Mouse (Mus musculus) heart, adult 2 months (tissue): ENCODE measurements around the gene Sash1. TPM values are rescaled to one million over a fixed set of nuclear protein-coding genes. Genes with fewer than 3 reads are reported as not detected.

Experiments
- DNase-seq, 2 experiments: peaks; one replicate each; pipeline ENCODE4 v3.0.0; 2021
- H3K27ac ChIP-seq: fragments of 200-600 bp; 2 replicates; pipeline ENCODE4 v1.8.1; 2022
- H3K27me3 ChIP-seq: fragments of 200-500 bp; 2 replicates; pipeline ENCODE4 v1.6.1; 2012; ENCODE audit warnings: mild to moderate bottlenecking, low read length, inconsistent platforms, mixed read lengths; ENCODE audit not compliant: control insufficient read depth, insufficient read depth
- H3K36me3 ChIP-seq: fragments of 200-500 bp; 2 replicates; pipeline ENCODE4 v1.6.1; 2012; ENCODE audit warnings: low read length, inconsistent platforms; ENCODE audit not compliant: control insufficient read depth, insufficient read depth
- H3K4me1 ChIP-seq: fragments of 200-500 bp; 2 replicates; pipeline ENCODE4 v1.6.1; 2011; ENCODE audit warnings: low read length; ENCODE audit not compliant: control insufficient read depth, insufficient read depth
- H3K4me3 ChIP-seq: fragments of 200-600 bp; 2 replicates; pipeline ENCODE4 v1.8.1; 2022
- H3K79me2 ChIP-seq: fragments of 200-500 bp; replicated peaks from 2 replicates; pipeline ENCODE4 v1.6.1; 2012; ENCODE audit warnings: mild to moderate bottlenecking, inconsistent platforms, low read length, moderate library complexity, mixed read lengths; ENCODE audit not compliant: control insufficient read depth, insufficient read depth
- H3K9ac ChIP-seq: fragments of 200-500 bp; 2 replicates; pipeline ENCODE4 v1.6.1; 2012; ENCODE audit warnings: low read depth, mild to moderate bottlenecking, control low read depth, inconsistent platforms, low read length, mixed read lengths
- CTCF ChIP-seq: fragments of 200-600 bp; IDR thresholded peaks from 2 replicates; pipeline ENCODE4 v1.8.1; 2022; ENCODE audit warnings: antibody characterized with exemption, mild to moderate bottlenecking, moderate library complexity
- EP300 ChIP-seq: fragments of 200-500 bp; IDR thresholded peaks from 2 replicates; pipeline ENCODE4 v1.6.1; 2011; ENCODE audit warnings: low read depth, low read length, control low read depth; ENCODE audit not compliant: insufficient read depth
- POLR2A ChIP-seq: fragments of 200-500 bp; IDR thresholded peaks from 2 replicates; pipeline ENCODE4 v1.6.1; 2011; ENCODE audit warnings: mild to moderate bottlenecking, low read depth, low read length, control low read depth; ENCODE audit not compliant: insufficient read depth
- WGBS: fragments of 180-500 bp; shearing (Covaris S2); methylation state at CpG from one replicate; pipeline ENCODE4 v1.1.7; 2018; 5-methylcytosine and 5-hydroxymethylcytosine counted together
- intact Hi-C: fragments of 180-260 bp; cut with DNase I; formaldehyde crosslinking; loops from one replicate; pipeline ENCODE4 v1.15.1; 2025
- polyA plus RNA-seq: library from polyadenylated mRNA; depleted of rRNA; stranded (reverse); fragments of >200 nt; gene quantifications from 2 replicates; pipeline ENCODE4 v1.2.3, GENCODE M21; 2012
- total RNA-seq, 2 experiments: library from RNA; stranded (reverse); gene quantifications; 2 replicates each; pipeline ENCODE4 v1.2.3; 2021

The Sash1 gene
- total and polyA plus RNA-seq, 3 experiments, result 10.0 to 32.8 (median 22.1) TPM

DNA sequence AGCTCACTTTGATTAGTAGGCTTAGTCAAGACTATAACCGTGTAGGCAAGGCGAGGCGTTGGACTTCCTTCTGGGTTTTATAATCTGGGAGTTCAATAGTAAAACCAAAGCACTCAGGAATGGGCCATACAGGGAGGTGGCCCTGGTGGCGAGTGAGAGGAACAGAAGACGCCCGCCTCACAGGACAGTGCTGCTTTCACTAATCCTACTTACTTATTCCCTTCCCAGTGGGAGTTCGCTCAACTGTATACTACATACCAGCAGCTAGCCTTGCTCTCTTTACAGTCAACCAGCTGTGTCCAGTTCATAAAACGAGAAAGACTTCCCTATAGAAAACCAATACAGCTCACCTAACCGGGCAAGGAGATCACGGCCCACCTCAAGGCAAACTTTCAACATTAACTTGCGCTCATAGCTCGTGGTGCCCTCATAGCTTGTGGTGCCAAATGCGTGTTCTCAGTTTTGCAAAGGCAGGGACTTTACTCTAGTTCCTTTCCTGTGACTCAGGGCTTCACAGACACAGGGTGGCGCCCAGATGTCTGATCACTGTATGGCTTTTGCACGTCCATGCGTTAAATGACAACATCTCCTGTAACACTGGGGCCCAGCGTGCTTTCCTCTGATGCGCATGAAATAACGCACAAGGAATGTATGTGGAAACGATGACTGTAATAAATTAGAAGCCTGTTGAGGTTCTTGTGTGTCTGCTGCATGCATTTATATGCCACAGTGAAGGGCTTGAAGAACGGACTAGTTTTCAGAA, 138.2 kb downstream of the Sash1 start:
- no peak overlapping the region for H3K27ac ChIP-seq
- DNase-seq, result no peak
- WGBS, result 85% methylated on average over 21 of the region's 21 CpGs

DNA sequence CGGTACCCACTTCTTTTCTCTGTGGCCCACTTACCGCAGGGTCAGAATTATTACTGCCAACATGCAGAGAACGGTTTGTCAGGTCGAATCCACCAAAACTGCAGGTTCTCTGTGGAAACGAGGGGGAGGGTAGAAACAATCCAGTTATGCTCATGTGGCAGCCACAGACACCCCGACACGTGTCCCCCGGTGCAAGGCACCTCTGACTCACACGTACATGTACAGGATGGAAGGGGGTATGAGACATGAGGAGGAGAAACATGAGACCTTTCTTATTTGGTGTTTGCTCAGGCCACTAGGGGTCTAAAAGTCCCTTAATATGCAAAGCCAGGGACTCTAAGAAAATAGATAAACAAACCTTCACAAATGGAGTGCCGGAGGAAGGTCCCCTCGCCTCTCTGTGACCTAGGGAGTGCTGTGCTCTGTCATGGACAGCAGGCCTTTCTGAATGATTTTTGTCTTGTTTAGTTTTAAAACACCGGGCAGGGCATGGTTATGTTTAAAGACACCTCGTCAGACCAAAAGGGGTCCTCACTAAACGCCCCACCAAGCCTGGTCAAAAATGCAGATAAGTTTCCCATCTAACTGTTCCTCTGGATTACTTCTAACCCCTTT, 139.7 kb downstream of the Sash1 start:
- DNase-seq, result no peak
- intact Hi-C loops, result no loop called here
- H3K4me3 ChIP-seq, result no peak overlapping the region
- no peak overlapping the region for H3K27ac ChIP-seq
- no peak for TF ChIP-seq CTCF
- TF ChIP-seq POLR2A, result no peak
- no peak for TF ChIP-seq EP300
- peaks cover 4% of the 10 kb centered on the region for H3K36me3 ChIP-seq
- WGBS, result 84% methylated on average over 14 of the region's 14 CpGs
- no peaks in the 10 kb centered on the region for H3K4me1 ChIP-seq
- H3K27me3 ChIP-seq, result no peaks in the 10 kb centered on the region
- no peak overlapping the region for H3K9ac ChIP-seq
- H3K79me2 ChIP-seq, result no peaks in the 10 kb centered on the region

More for the DNA sequence above, 138.2 kb downstream of the Sash1 start:
- TF ChIP-seq CTCF (no peak), POLR2A (no peak), EP300 (no peak)
- Histone ChIP-seq H3K4me3 (no peak overlapping the region), H3K79me2 (no peaks in the 10 kb centered on the region), H3K4me1 (no peaks in the 10 kb centered on the region), H3K9ac (no peak overlapping the region), H3K36me3 (peaks cover 4% of the 10 kb centered on the region), H3K27me3 (no peaks in the 10 kb centered on the region)
- intact Hi-C loops, result no loop called here

DNA sequence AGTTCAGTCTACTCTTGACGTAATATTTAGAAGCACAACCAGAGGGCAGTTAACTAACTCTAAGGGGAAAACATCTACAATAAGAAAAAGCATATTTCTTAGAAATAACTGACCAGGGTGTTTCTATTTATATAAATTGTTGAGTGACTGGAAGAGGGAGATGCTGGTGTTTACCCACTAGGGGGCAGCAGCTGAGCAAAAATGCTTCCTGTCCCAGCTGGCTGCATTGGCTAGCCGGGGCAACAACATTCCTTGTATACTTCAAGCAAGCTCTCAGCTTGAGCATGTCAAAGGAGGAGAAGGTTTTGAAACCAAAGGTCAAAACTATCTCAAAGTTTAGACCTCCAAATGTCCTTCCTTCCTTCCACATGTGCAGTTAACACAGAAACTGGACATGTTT, 143.0 kb downstream of the Sash1 start:
- TF ChIP-seq EP300 (peak; percentile 67; the same call in 1 of the 2 replicates), CTCF (peak; percentile 87), POLR2A (no peak)
- Histone ChIP-seq H3K79me2 (no peaks in the 10 kb centered on the region; the same call in 1 of the 2 replicates), H3K27ac (no peak overlapping the region), H3K36me3 (peaks cover 4% of the 10 kb centered on the region), H3K4me1 (no peaks in the 10 kb centered on the region), H3K9ac (no peak overlapping the region), H3K27me3 (no peaks in the 10 kb centered on the region), H3K4me3 (no peak overlapping the region)
- WGBS, result 31% methylated on average over 2 of the region's 2 CpGs
- DNase-seq, result peak; percentile 52 to 73
- intact Hi-C loops, result loop anchor here (1.0 to 2.0 kb wide), 2 partner anchors 52 to 230 kb away; no protein-coding TSS in a partner anchor

DNA sequence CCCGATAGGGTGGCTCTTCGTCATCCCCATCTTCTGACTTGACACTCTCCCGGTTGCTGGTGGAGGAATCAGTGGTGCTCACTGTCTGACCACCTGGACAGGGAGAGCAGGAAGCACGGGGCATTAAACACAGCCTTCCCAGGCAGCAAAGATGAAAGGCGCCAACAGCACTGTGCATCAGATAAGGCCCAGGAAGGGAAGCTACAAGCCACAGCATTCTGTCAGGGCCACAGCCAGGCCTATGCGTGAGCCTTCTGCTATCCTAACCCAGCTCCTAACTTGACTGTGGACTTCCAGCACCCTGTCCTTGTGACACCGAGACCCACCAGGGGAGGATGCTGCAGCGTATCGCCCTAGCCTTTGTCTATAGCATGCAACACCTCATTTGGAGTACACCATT, 144.4 kb downstream of the Sash1 start:
- H3K4me3 ChIP-seq, result no peak overlapping the region
- no peak overlapping the region for H3K27ac ChIP-seq
- TF ChIP-seq EP300, result no peak
- TF ChIP-seq CTCF, result no peak
- no peak for TF ChIP-seq POLR2A
- DNase-seq, result no peak
- intact Hi-C loops, result no loop called here
- no peak overlapping the region for H3K9ac ChIP-seq
- no peaks in the 10 kb centered on the region; the same call in 1 of the 2 replicates for H3K79me2 ChIP-seq
- H3K27me3 ChIP-seq, result no peaks in the 10 kb centered on the region
- 64% methylated on average over 9 of the region's 9 CpGs for WGBS
- H3K36me3 ChIP-seq, result peaks cover 10% of the 10 kb centered on the region
- H3K4me1 ChIP-seq, result no peaks in the 10 kb centered on the region

DNA sequence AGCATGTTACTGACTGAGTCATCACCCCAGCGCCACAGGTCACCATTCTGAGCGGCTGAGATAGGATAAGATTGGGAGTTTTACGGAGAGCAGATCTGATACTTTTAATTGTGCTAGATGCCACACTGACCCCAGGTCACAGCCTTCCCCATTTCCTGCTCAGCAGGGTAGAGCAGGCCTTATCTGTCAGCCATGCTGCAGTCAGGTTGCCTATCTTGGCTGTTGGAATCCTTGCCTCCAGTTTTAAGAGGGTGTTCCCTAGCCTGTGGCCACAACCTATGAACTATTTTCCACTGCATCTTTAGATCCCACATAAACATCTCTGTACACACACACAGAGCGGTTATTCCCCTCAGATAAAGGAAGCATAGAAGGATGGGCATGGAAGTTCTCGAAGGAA, 145.1 kb downstream of the Sash1 start:
- Histone ChIP-seq H3K9ac (no peak overlapping the region), H3K27me3 (no peaks in the 10 kb centered on the region), H3K27ac (no peak overlapping the region), H3K36me3 (peaks cover 15% of the 10 kb centered on the region), H3K4me3 (no peak overlapping the region), H3K4me1 (no peaks in the 10 kb centered on the region), H3K79me2 (no peaks in the 10 kb centered on the region; the same call in 1 of the 2 replicates)
- WGBS, result 64% methylated on average over 5 of the region's 5 CpGs
- intact Hi-C loops, result no loop called here
- no peak for DNase-seq
- TF ChIP-seq POLR2A (no peak), EP300 (no peak), CTCF (no peak)
